Mouse (Mus musculus) CD4-positive helper T cell, adult 2 months (primary cell): ENCODE data around the gene Ino80b.

Experiments used
- DNase-seq: peaks from one replicate; pipeline ENCODE4 v3.0.0-alpha.2; 2012; ENCODE audit warnings: low read depth, missing footprints, low spot score

Ino80b gene

GRCm38 (mm10) chr6:83141636-83142035 lies 16.4 kb upstream of the Ino80b start:
- DNase-seq: no peak

GRCm38 (mm10) chr6:83140044-83140443 lies 14.8 kb upstream of the Ino80b start:
- DNase-seq: no peak

GRCm38 (mm10) chr6:83138056-83138455 lies 12.8 kb upstream of the Ino80b start:
- DNase-seq: no peak

GRCm38 (mm10) chr6:83137576-83137950 lies 12.3 kb upstream of the Ino80b start:
- no peak for DNase-seq

- DNase-seq: no peak
Observed at GRCm38 (mm10) chr6:83136881-83137575, 11.8 kb upstream of the Ino80b start.

- no peak for DNase-seq
Observed at GRCm38 (mm10) chr6:83136291-83136880, 11.2 kb upstream of the Ino80b start.

- no peak for DNase-seq
Observed at GRCm38 (mm10) chr6:83135571-83136161, 10.4 kb upstream of the Ino80b start.

- no peak for DNase-seq
Observed at GRCm38 (mm10) chr6:83134951-83135513, 9.8 kb upstream of the Ino80b start, which contains the start of gene Rtkn. Gene Rtkn, plus strand, starts transcription at chr6:83135463.

- DNase-seq: no peak
Observed at GRCm38 (mm10) chr6:83134226-83134625, 9.0 kb upstream of the Ino80b start.

- DNase-seq: no peak
Observed at GRCm38 (mm10) chr6:83132176-83132919, 7.1 kb upstream of the Ino80b start.

- no peak for DNase-seq
Observed at GRCm38 (mm10) chr6:83131469-83132034, 6.3 kb upstream of the Ino80b start.

- no peak for DNase-seq
Observed at GRCm38 (mm10) chr6:83127419-83127818, 2.2 kb upstream of the Ino80b start.

- peak; percentile 96 for DNase-seq
Observed at GRCm38 (mm10) chr6:83124851-83125312, 349 bp downstream of the Ino80b start.

- DNase-seq: no peak
Observed at GRCm38 (mm10) chr6:83122961-83123360, 2.3 kb downstream of the Ino80b start.

- DNase-seq: no peak
Observed at GRCm38 (mm10) chr6:83121863-83122710, 3.1 kb downstream of the Ino80b start.

GRCm38 (mm10) chr6:83120930-83121862 lies 4.0 kb downstream of the Ino80b start, which contains the start of gene Wbp1:
Gene Wbp1, minus strand, starts transcription at chr6:83121559.
- peak; percentile 98 for DNase-seq

GRCm38 (mm10) chr6:83119734-83120051 lies 5.5 kb downstream of the Ino80b start:
- DNase-seq: no peak

GRCm38 (mm10) chr6:83118825-83119733 lies 6.2 kb downstream of the Ino80b start:
- DNase-seq: peak; percentile 60
